Mouse (Mus musculus) olfactory bulb, adult 2 months (tissue): ENCODE measurements around the gene Col6a4. TPM values are rescaled to one million over a fixed set of nuclear protein-coding genes. Genes with fewer than 3 reads are reported as not detected.

Experiments used
- H3K27ac ChIP-seq: fragments of 200-500 bp; 2 replicates; pipeline ENCODE4 v1.5.1; 2012; ENCODE audit warnings: low read depth, low read length; ENCODE audit not compliant: insufficient read depth
- H3K4me1 ChIP-seq: fragments of 200-500 bp; 2 replicates; pipeline ENCODE4 v1.6.1; 2012; ENCODE audit warnings: low read length; ENCODE audit not compliant: control insufficient read depth, insufficient read depth
- H3K4me3 ChIP-seq: fragments of 200-500 bp; 2 replicates; pipeline ENCODE4 v1.5.1; 2012; ENCODE audit warnings: mild to moderate bottlenecking, low read depth, low read length, moderate library complexity; ENCODE audit not compliant: insufficient read depth
- CTCF ChIP-seq: fragments of 200-500 bp; IDR thresholded peaks from 2 replicates; pipeline ENCODE4 v1.5.1; 2012; ENCODE audit warnings: low read depth, mild to moderate bottlenecking, low read length, moderate library complexity; ENCODE audit not compliant: insufficient read depth
- POLR2A ChIP-seq: fragments of 200-500 bp; IDR thresholded peaks from 2 replicates; pipeline ENCODE4 v1.6.1; 2012; ENCODE audit warnings: mild to moderate bottlenecking, low read depth, low read length, moderate library complexity; ENCODE audit not compliant: insufficient read depth
- WGBS: fragments of 180-500 bp; shearing (Covaris S2); methylation state at CpG from one replicate; pipeline ENCODE4 v1.1.7; 2018; 5-methylcytosine and 5-hydroxymethylcytosine counted together
- polyA plus RNA-seq: library from polyadenylated mRNA; stranded (reverse); fragments of >200 nt; gene quantifications from 2 replicates; pipeline ENCODE4 v1.2.4, GENCODE M21; 2012; ENCODE audit warnings: low replicate concordance; ENCODE audit not compliant: missing spikeins, insufficient read depth, insufficient read length

Col6a4 gene
- not detected in 2 replicates for polyA plus RNA-seq

- WGBS: 49% methylated on average over 7 of the region's 7 CpGs
- TF ChIP-seq POLR2A: no peak
- TF ChIP-seq CTCF: no peak
- Histone ChIP-seq H3K27ac (no peak within 1 kb of the TSS), H3K4me3 (no peak within 1 kb of the TSS), H3K4me1 (no peaks in the 10 kb centered on the region; the same call in 1 of the 2 replicates)
Observed at GRCm38 (mm10) chr9:106096683-106097082, at the start of gene Col6a4. Col6a4 (minus strand) TSS chr9:106096783.

- no peak for TF ChIP-seq CTCF
- TF ChIP-seq POLR2A: no peak
- Histone ChIP-seq H3K27ac (no peak overlapping the region), H3K4me3 (no peak overlapping the region), H3K4me1 (peaks cover 14% of the 10 kb centered on the region)
- WGBS: 79% methylated on average over 2 of the region's 2 CpGs
Observed at GRCm38 (mm10) chr9:106145582-106145981, 49.0 kb upstream of the Col6a4 start.

- WGBS: 41% methylated on average over 7 of the region's 7 CpGs
- H3K4me3 ChIP-seq: no peak overlapping the region
- no peak for TF ChIP-seq CTCF
- no peak for TF ChIP-seq POLR2A
- H3K4me1 ChIP-seq: peaks cover 16% of the 10 kb centered on the region
- no peak overlapping the region for H3K27ac ChIP-seq
Observed at GRCm38 (mm10) chr9:106144176-106144575, 47.6 kb upstream of the Col6a4 start.

- WGBS: 90% methylated on average over 12 of the region's 12 CpGs
- no peak for TF ChIP-seq CTCF
- no peak for TF ChIP-seq POLR2A
- Histone ChIP-seq H3K4me1 (peaks cover 6% of the 10 kb centered on the region; the same call in 1 of the 2 replicates), H3K4me3 (no peak overlapping the region), H3K27ac (no peak overlapping the region)
Observed at GRCm38 (mm10) chr9:106141955-106142354, 45.4 kb upstream of the Col6a4 start.

GRCm38 (mm10) chr9:106139763-106140162, 43.2 kb upstream of the Col6a4 start:
- H3K4me1 ChIP-seq: peaks cover 6% of the 10 kb centered on the region; the same call in 1 of the 2 replicates
- no peak for TF ChIP-seq POLR2A
- TF ChIP-seq CTCF: no peak
- no peak overlapping the region for H3K27ac ChIP-seq
- no peak overlapping the region for H3K4me3 ChIP-seq
- 15% methylated on average over 10 of the region's 10 CpGs for WGBS

- Histone ChIP-seq H3K4me1 (peaks cover 6% of the 10 kb centered on the region; the same call in 1 of the 2 replicates), H3K27ac (no peak overlapping the region), H3K4me3 (no peak overlapping the region)
- WGBS: 61% methylated on average over 10 of the region's 10 CpGs
- TF ChIP-seq POLR2A (no peak), CTCF (no peak)
Observed at GRCm38 (mm10) chr9:106137671-106138216, 41.2 kb upstream of the Col6a4 start.

GRCm38 (mm10) chr9:106130250-106130649, 33.7 kb upstream of the Col6a4 start:
- Histone ChIP-seq H3K27ac (no peak overlapping the region), H3K4me1 (peaks cover 12% of the 10 kb centered on the region), H3K4me3 (no peak overlapping the region)
- no peak for TF ChIP-seq CTCF
- TF ChIP-seq POLR2A: no peak
- 92% methylated on average over 7 of the region's 7 CpGs for WGBS

GRCm38 (mm10) chr9:106129072-106129471, 32.5 kb upstream of the Col6a4 start:
- H3K27ac ChIP-seq: no peak overlapping the region
- peaks cover 12% of the 10 kb centered on the region for H3K4me1 ChIP-seq
- no peak overlapping the region for H3K4me3 ChIP-seq
- no peak for TF ChIP-seq CTCF
- no peak for TF ChIP-seq POLR2A
- 92% methylated on average over 2 of the region's 2 CpGs for WGBS

- Histone ChIP-seq H3K4me1 (peaks cover 12% of the 10 kb centered on the region), H3K27ac (no peak overlapping the region), H3K4me3 (no peak overlapping the region)
- TF ChIP-seq CTCF: no peak
- TF ChIP-seq POLR2A: no peak
- WGBS: 45% methylated on average over 2 of the region's 2 CpGs
Observed at GRCm38 (mm10) chr9:106126786-106127251, 30.2 kb upstream of the Col6a4 start.

GRCm38 (mm10) chr9:106123599-106123998, 27.0 kb upstream of the Col6a4 start:
- TF ChIP-seq CTCF (no peak), POLR2A (no peak)
- H3K27ac ChIP-seq: no peak overlapping the region
- H3K4me3 ChIP-seq: no peak overlapping the region
- H3K4me1 ChIP-seq: peaks cover 12% of the 10 kb centered on the region
- 57% methylated on average over 4 of the region's 4 CpGs for WGBS
